Mouse (Mus musculus) kidney, embryonic 14.5 days (tissue): ENCODE results near the gene Adgra3. TPM values are rescaled to one million over a fixed set of nuclear protein-coding genes. Genes with fewer than 3 reads are reported as not detected.
A peak's percentile ranks its signal among the peaks of the same experiment; 100 is the strongest.

Source experiments
- ATAC-seq: fragments of 200-750 bp; cut with Nextera tagmentation; 2 replicates; pipeline ENCODE4 v1.8.0; 2017; ENCODE audit warnings: moderate number of reproducible peaks, mild to moderate bottlenecking, moderate TSS enrichment, moderate library complexity; ENCODE audit not compliant: low FRiP score, low TSS enrichment
- H3K27ac ChIP-seq: fragments of 300-500 bp; sonication (generic); 2 replicates; pipeline ENCODE4 v1.5.1; 2014; ENCODE audit warnings: low read depth, mild to moderate bottlenecking, low read length, moderate library complexity, mixed read lengths
- H3K27me3 ChIP-seq: fragments of 300-500 bp; sonication (generic); 2 replicates; pipeline ENCODE4 v1.6.1; 2014; ENCODE audit warnings: mild to moderate bottlenecking, low read length; ENCODE audit not compliant: control insufficient read depth, insufficient read depth
- H3K36me3 ChIP-seq: fragments of 300-500 bp; sonication (generic); 2 replicates; pipeline ENCODE4 v1.6.1; 2014; ENCODE audit warnings: low read length, mixed read lengths; ENCODE audit not compliant: control insufficient read depth, insufficient read depth
- H3K4me1 ChIP-seq: fragments of 300-500 bp; sonication (generic); 2 replicates; pipeline ENCODE4 v1.6.1; 2014; ENCODE audit warnings: low read length, mixed read lengths; ENCODE audit not compliant: control insufficient read depth, insufficient read depth
- H3K4me2 ChIP-seq: fragments of 300-500 bp; sonication (generic); replicated peaks from 2 replicates; pipeline ENCODE4 v1.6.1; 2014; ENCODE audit warnings: low read depth, mild to moderate bottlenecking, low read length
- H3K4me3 ChIP-seq: fragments of 300-500 bp; sonication (generic); 2 replicates; pipeline ENCODE4 v1.5.1; 2014; ENCODE audit warnings: mild to moderate bottlenecking, low read length
- H3K9ac ChIP-seq: fragments of 300-500 bp; sonication (generic); 2 replicates; pipeline ENCODE4 v1.6.1; 2014; ENCODE audit warnings: low read depth, mild to moderate bottlenecking, low read length, moderate library complexity
- H3K9me3 ChIP-seq: fragments of 300-500 bp; sonication (generic); 2 replicates; pipeline ENCODE4 v1.6.1; 2016; ENCODE audit warnings: low read length; ENCODE audit not compliant: control insufficient read depth
- WGBS: fragments of 180-500 bp; shearing (Covaris S2); extraction: QIAGEN DNeasy Blood & Tissue Kit; methylation state at CpG from one replicate; pipeline ENCODE4 v1.1.7; 2014; 5-methylcytosine and 5-hydroxymethylcytosine counted together
- polyA plus RNA-seq: library from polyadenylated mRNA; unstranded; fragments of >200 nt; fragmentation: Nextera tagmentation; extraction: Ambion mirVana; gene quantifications from 2 replicates; pipeline ENCODE4 v1.2.1, GENCODE M21; 2014

The Adgra3 gene
- polyA plus RNA-seq, 1 experiment from 2014 or later, result 64.5 TPM

DNA sequence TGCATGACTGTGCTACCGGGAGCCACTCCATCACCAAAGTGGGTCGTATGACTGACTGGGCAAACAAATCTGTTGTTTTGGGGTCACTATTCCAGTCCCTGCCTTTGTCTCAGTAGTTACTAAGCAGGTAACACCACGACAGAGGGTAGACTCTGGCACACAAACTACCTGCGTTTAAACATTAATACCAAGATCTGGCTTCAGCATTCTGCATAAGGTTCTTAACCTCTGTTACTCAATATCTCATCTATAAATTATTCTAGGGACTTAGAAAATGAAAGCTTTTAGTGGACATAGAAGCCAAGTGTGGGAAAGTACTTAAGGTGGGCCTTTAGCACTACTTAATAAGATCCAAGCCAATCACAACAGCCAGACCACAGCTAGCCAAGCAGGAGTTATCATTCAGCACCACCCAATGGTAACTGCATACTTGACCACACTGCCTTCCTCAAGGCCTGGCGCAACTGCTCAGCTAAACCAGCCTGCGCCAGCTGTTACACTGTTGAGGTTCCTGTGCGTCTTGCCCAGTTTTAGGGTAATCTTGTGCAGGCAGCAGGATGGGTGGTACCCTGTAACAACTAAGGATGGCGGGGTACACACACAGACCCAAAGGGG is 23.8 kb downstream of the Adgra3 start:
- H3K9ac ChIP-seq, result no peak overlapping the region
- no peaks in the 10 kb centered on the region for H3K9me3 ChIP-seq
- no peak overlapping the region for H3K4me3 ChIP-seq
- H3K36me3 ChIP-seq, result no peaks in the 10 kb centered on the region
- peak overlapping the region; percentile 82 for H3K27ac ChIP-seq
- peaks cover 51% of the 10 kb centered on the region for H3K4me1 ChIP-seq
- WGBS, result 72% methylated on average over 8 of the region's 8 CpGs
- H3K27me3 ChIP-seq, result no peaks in the 10 kb centered on the region
- no peak overlapping the region for H3K4me2 ChIP-seq
- ATAC-seq, result peak; percentile 45; the same call in 1 of the 2 replicates

DNA sequence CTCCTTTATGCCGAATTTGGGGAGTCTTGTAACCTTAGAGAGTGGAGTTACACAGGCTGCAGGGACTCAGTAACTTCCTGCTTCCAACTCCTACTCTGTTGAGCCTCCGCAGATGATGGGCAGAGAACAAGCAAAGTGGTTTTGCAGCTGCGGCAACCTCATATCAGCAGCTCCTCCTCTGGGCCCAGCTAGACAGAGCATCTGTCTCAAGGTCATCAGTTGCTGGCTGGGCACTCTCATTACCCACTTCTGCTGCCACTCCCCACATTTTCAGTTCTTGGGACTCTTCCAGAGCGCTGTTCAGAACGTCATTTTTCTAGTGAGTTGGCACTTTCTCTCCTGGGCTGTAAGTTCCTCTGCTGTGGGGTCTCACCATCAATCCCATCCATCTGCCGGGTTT is 24.6 kb downstream of the Adgra3 start:
- H3K27me3 ChIP-seq, result no peaks in the 10 kb centered on the region
- H3K27ac ChIP-seq, result peak overlapping the region; percentile 82
- peaks cover 45% of the 10 kb centered on the region for H3K4me1 ChIP-seq
- no peaks in the 10 kb centered on the region for H3K9me3 ChIP-seq
- H3K9ac ChIP-seq, result no peak overlapping the region
- WGBS, result 42% methylated on average over 6 of the region's 6 CpGs
- no peak overlapping the region for H3K4me3 ChIP-seq
- no peak overlapping the region; the same call in 1 of the 2 replicates for H3K4me2 ChIP-seq
- ATAC-seq, result peak; percentile 29; the same call in 1 of the 2 replicates
- no peaks in the 10 kb centered on the region for H3K36me3 ChIP-seq

DNA sequence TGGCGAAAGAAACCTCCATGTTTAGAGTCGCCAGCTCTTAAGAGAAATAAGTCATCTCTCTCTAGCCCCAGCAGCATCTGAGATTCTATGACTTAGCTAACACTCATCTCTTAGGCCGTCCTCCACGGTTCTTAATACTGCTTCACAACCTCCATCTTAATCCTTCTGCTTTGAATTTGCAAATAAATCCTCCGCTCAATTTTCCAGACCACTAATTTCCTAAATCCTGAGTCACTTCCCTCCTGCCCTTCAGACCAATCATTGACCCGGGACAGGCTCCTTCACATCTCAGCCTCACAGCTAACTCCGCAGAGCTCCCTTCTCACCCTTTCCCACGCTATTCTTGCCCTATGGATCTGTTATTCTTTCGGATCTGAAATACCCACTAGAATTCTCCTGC is 25.1 kb downstream of the Adgra3 start:
- peak; percentile 45; the same call in 1 of the 2 replicates for ATAC-seq
- Histone ChIP-seq H3K36me3 (no peaks in the 10 kb centered on the region), H3K27ac (peak overlapping the region; percentile 82; the same call in 1 of the 2 replicates), H3K9ac (no peak overlapping the region), H3K27me3 (no peaks in the 10 kb centered on the region), H3K9me3 (no peaks in the 10 kb centered on the region), H3K4me2 (no peak overlapping the region; the same call in 1 of the 2 replicates), H3K4me3 (no peak overlapping the region), H3K4me1 (peaks cover 45% of the 10 kb centered on the region)
- 39% methylated on average over 9 of the region's 9 CpGs for WGBS

DNA sequence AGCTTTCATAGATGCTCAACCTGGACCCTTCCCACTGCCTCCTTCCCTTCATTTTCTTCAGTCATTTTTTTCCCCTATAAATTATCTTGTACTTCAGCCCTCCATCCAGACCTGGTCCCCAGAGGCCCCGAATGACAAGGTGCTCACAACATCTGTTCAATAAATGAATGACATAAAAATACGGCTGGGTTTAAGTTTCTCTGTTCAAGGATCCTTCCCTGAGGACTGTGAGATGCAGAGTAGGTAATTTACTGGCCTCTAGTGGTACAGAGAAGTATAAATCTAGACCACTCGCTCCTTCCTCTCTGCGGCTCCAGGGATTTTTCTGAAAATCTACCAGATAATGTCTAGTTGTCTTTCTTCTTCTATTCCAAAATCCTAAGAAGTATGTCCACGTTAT is 26.5 kb downstream of the Adgra3 start:
- Histone ChIP-seq H3K4me2 (no peak overlapping the region), H3K9me3 (no peaks in the 10 kb centered on the region), H3K4me3 (no peak overlapping the region), H3K36me3 (no peaks in the 10 kb centered on the region), H3K27ac (no peak overlapping the region), H3K4me1 (peaks cover 34% of the 10 kb centered on the region), H3K9ac (no peak overlapping the region), H3K27me3 (no peaks in the 10 kb centered on the region)
- 48% methylated on average over 5 of the region's 5 CpGs for WGBS
- ATAC-seq, result peak; percentile 50

DNA sequence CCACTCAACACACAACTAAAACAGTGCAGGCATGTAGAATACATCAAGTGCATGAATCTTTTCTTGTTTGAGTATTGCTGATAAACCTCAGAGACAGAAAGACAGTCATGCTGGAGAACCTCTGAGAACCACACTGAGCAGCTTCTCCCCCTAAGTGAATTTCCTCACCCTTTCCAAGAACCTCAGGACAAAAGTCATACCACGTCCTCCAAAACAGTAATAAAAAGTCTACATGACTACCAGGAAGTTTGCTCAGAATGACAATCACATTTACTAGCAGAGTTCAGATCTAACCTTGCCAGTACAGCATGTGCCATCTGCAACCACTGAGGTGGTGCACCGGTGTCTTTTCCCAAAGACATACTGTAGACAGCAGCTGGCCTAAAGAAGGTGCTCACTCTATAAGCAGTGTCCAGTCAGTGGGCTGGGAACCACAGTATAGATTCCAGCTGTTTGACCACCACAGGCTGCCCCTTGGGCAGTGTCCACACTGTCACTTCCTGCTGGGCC is 27.0 kb downstream of the Adgra3 start:
- WGBS, result 83% methylated on average over 2 of the region's 2 CpGs
- Histone ChIP-seq H3K27ac (no peak overlapping the region), H3K4me3 (no peak overlapping the region), H3K9me3 (no peaks in the 10 kb centered on the region), H3K4me1 (peaks cover 32% of the 10 kb centered on the region), H3K27me3 (no peaks in the 10 kb centered on the region), H3K36me3 (no peaks in the 10 kb centered on the region), H3K9ac (no peak overlapping the region), H3K4me2 (no peak overlapping the region)
- ATAC-seq, result no peak

DNA sequence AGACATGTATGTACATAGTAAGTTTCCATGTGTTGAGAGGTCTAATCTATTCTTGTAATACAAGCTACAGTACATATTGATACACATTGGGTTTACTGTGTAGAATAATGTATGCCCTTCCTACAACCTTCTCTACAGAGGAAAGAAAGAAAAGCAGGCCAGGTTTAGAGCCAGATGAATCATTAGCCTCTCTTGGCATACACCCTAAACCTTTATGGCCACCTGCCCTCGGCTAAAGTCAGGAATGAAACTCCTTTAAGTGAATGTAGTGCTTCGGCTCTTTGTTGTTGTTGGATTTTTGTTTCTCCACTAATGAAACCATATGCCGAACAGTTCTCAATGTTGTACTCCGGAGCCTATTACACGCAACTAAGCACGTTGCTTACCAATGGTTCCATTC is 27.5 kb downstream of the Adgra3 start:
- Histone ChIP-seq H3K36me3 (no peaks in the 10 kb centered on the region), H3K4me1 (peaks cover 37% of the 10 kb centered on the region), H3K9ac (no peak overlapping the region), H3K27me3 (no peaks in the 10 kb centered on the region), H3K4me3 (no peak overlapping the region), H3K9me3 (no peaks in the 10 kb centered on the region), H3K27ac (no peak overlapping the region), H3K4me2 (no peak overlapping the region)
- WGBS, result 77% methylated on average over 6 of the region's 6 CpGs
- no peak for ATAC-seq

DNA sequence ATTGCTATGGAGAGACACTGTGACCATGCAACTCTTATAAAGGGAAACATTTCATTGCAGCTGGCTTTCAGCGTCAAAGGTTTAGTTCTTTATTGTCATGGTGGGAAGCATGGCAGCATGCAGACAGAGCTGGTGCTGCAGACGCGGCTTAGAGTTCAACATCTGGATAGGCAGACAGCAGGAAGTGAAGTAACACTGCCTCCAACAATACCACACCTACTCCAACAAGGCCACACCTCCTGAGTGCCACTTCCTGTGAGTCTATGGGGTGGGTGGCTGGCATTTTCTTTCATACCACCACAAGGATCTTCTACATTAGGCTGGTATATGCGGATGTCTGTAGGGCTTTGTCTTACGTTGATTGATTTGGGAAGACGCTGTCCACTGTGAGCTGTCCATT is 29.1 kb downstream of the Adgra3 start:
- Histone ChIP-seq H3K27ac (no peak overlapping the region), H3K36me3 (peaks cover 5% of the 10 kb centered on the region; the same call in 1 of the 2 replicates), H3K4me2 (no peak overlapping the region), H3K4me3 (no peak overlapping the region), H3K9ac (no peak overlapping the region), H3K9me3 (no peaks in the 10 kb centered on the region), H3K4me1 (peaks cover 26% of the 10 kb centered on the region), H3K27me3 (no peaks in the 10 kb centered on the region)
- WGBS, result 81% methylated on average over 6 of the region's 6 CpGs
- no peak for ATAC-seq

DNA sequence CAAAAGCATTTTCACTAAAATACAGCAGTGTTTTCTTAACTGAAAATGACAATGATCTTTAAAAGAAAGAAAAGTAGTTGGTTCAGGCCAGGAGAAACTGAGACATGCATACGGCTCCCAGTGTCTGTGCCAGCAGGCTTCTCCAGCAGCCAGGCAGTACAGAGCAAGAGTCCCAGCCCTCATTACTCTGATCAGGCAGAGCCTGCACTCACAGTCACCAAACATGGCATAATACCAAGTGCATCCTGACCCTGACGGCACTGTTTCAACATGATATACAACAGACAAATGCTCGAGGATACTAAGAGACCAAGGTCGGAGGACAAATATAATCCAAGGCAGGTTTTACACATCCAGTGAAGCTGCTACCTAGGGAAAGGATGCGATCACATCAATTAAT is 31.2 kb downstream of the Adgra3 start:
- Histone ChIP-seq H3K27me3 (no peaks in the 10 kb centered on the region), H3K27ac (no peak overlapping the region), H3K9me3 (no peaks in the 10 kb centered on the region), H3K4me2 (no peak overlapping the region), H3K4me3 (no peak overlapping the region), H3K4me1 (peaks cover 12% of the 10 kb centered on the region), H3K36me3 (peaks cover 20% of the 10 kb centered on the region; the same call in 1 of the 2 replicates), H3K9ac (no peak overlapping the region)
- 64% methylated on average over 5 of the region's 5 CpGs for WGBS
- no peak for ATAC-seq

DNA sequence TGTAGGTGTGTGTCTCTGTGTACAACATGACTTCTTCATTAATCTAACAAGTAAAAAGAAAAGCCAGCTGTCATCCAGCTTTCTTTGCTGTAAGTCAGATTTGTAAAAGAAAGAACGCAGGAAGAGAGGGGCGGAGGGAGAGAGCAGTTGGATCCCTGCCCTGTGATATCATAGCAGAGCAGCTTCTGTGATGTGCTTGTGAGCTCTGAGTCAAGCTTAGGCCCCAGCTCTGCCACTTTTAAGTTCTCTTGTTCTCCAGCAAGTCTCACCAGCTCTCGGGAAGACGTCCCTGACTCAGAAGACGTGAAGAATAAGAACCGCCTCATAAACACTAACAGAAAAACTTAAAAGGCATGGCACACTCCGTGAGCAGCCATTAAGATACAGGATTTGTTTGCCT is 31.8 kb downstream of the Adgra3 start:
- H3K9ac ChIP-seq, result no peak overlapping the region
- ATAC-seq, result no peak
- peaks cover 20% of the 10 kb centered on the region; the same call in 1 of the 2 replicates for H3K36me3 ChIP-seq
- H3K27ac ChIP-seq, result no peak overlapping the region
- H3K27me3 ChIP-seq, result no peaks in the 10 kb centered on the region
- 62% methylated on average over 7 of the region's 7 CpGs for WGBS
- no peak overlapping the region for H3K4me2 ChIP-seq
- H3K4me1 ChIP-seq, result peaks cover 9% of the 10 kb centered on the region
- no peaks in the 10 kb centered on the region for H3K9me3 ChIP-seq
- H3K4me3 ChIP-seq, result no peak overlapping the region
